ENCODE assay signal across 8 mouse cellular contexts in genomic region chr6:139248920-139249547, GRCm38 (mm10).
DNase-seq lines count a peak whose midpoint lies in the region; ATAC-seq and TF ChIP-seq lines count a peak whose summit lies in the region.

No protein-coding gene starts in this region.

- 42% methylated on average over 11 of the region's 11 CpGs for WGBS in thymus, adult 2 months
- 33% methylated on average over 11 of the region's 11 CpGs for WGBS in kidney, adult 2 months
- 39% methylated on average over 11 of the region's 11 CpGs for WGBS in limb, embryonic 10.5 days
- 38% methylated on average over 11 of the region's 11 CpGs for WGBS in neural tube, embryonic 11.5 days

- no peak for TF ChIP-seq CTCF in thymus, adult 2 months (IDR thresholded peaks at IDR 0.05; ENCODE audit: borderline replicate concordance, control insufficient read depth, extremely low read depth, insufficient read depth, low read length, poor library complexity)
- peak; percentile 73 for TF ChIP-seq CTCF in kidney, adult 2 months (conservative IDR thresholded peaks at IDR 0.05; ENCODE audit: insufficient read depth, insufficient read length, low read depth, low read length)

- no peak overlapping the region for H3K9ac ChIP-seq in neural tube, embryonic 11.5 days (ENCODE audit: low read length)

- no peak overlapping the region for H3K4me2 ChIP-seq in neural tube, embryonic 11.5 days (ENCODE audit: low read depth)

- H3K4me3 ChIP-seq in thymus, adult 2 months (ENCODE audit: control insufficient read depth, insufficient read depth, low read length) = no peak overlapping the region
- H3K4me3 ChIP-seq in kidney, adult 2 months (ENCODE audit: insufficient read depth, low read depth, low read length) = no peak overlapping the region
- no peak overlapping the region for H3K4me3 ChIP-seq in limb, embryonic 10.5 days
- no peak overlapping the region for H3K4me3 ChIP-seq in neural tube, embryonic 11.5 days (ENCODE audit: low read depth, low read length)

- H3K9me3 ChIP-seq in limb, embryonic 10.5 days (replicated peaks) = no peaks in the 10 kb centered on the region
- H3K9me3 ChIP-seq in neural tube, embryonic 11.5 days (ENCODE audit: control insufficient read depth, low read length) = no peaks in the 10 kb centered on the region

- H3K4me1 ChIP-seq in thymus, adult 2 months (replicated peaks; ENCODE audit: control insufficient read depth, insufficient read depth, low read length) = no peaks in the 10 kb centered on the region
- no peaks in the 10 kb centered on the region for H3K4me1 ChIP-seq in kidney, adult 2 months (ENCODE audit: control insufficient read depth, insufficient read depth, low read length)
- H3K4me1 ChIP-seq in limb, embryonic 10.5 days = no peaks in the 10 kb centered on the region
- no peaks in the 10 kb centered on the region for H3K4me1 ChIP-seq in neural tube, embryonic 11.5 days (ENCODE audit: control insufficient read depth, insufficient read depth, low read length)

- H3K36me3 ChIP-seq in thymus, adult 2 months (ENCODE audit: control insufficient read depth, insufficient read depth, low read length) = no peaks in the 10 kb centered on the region
- H3K36me3 ChIP-seq in kidney, adult 2 months (ENCODE audit: control insufficient read depth, insufficient read depth, low read length) = no peaks in the 10 kb centered on the region
- H3K36me3 ChIP-seq in limb, embryonic 10.5 days = no peaks in the 10 kb centered on the region
- H3K36me3 ChIP-seq in neural tube, embryonic 11.5 days (ENCODE audit: control insufficient read depth, insufficient read depth, low read length) = no peaks in the 10 kb centered on the region

- peak; percentile 82 for ATAC-seq in neural tube, embryonic 11.5 days (ENCODE audit: insufficient read depth, low FRiP score, low TSS enrichment)

- DNase-seq in thymus, adult 2 months = peak; percentile 1
- DNase-seq in thymus, postnatal 25 days = no peak
- peak; percentile 10 for DNase-seq in cerebellum, adult 9-10 months
- peak; percentile 51 to 66 for DNase-seq in frontal cortex, postnatal 14 days (ENCODE audit: low spot score in 2 of 2)
- DNase-seq in kidney, adult 2 months = peak; percentile 23
- peak; percentile 75 for DNase-seq in limb, embryonic 10.5 days (ENCODE audit: low spot score)
- peak; percentile 74 for DNase-seq in neural tube, embryonic 11.5 days (ENCODE audit: low spot score)
- peak; percentile 20 to 61 for DNase-seq in urinary bladder, postnatal 4 days (ENCODE audit: low spot score in 2 of 2)

- no peak overlapping the region for H3K27ac ChIP-seq in thymus, adult 2 months (ENCODE audit: control insufficient read depth, insufficient read depth, low read length)
- H3K27ac ChIP-seq in kidney, adult 2 months (ENCODE audit: insufficient read depth, low read depth, low read length) = no peak overlapping the region
- no peak overlapping the region for H3K27ac ChIP-seq in limb, embryonic 10.5 days
- no peak overlapping the region for H3K27ac ChIP-seq in neural tube, embryonic 11.5 days (ENCODE audit: low read depth, low read length)

- H3K27me3 ChIP-seq in thymus, adult 2 months (ENCODE audit: control insufficient read depth, insufficient read depth, low read length) = no peaks in the 10 kb centered on the region
- H3K27me3 ChIP-seq in kidney, adult 2 months (replicated peaks; ENCODE audit: control insufficient read depth, insufficient read depth, low read length) = no peaks in the 10 kb centered on the region
- no peaks in the 10 kb centered on the region for H3K27me3 ChIP-seq in limb, embryonic 10.5 days (ENCODE audit: low read depth, poor library complexity, severe bottlenecking)
- no peaks in the 10 kb centered on the region for H3K27me3 ChIP-seq in neural tube, embryonic 11.5 days (ENCODE audit: control insufficient read depth, insufficient read depth, low read length)

- no peak for TF ChIP-seq POLR2A in thymus, adult 2 months (IDR thresholded peaks at IDR 0.05; ENCODE audit: control insufficient read depth, extremely low read depth, insufficient read depth, low read length, poor library complexity)
- TF ChIP-seq POLR2A in kidney, adult 2 months (IDR thresholded peaks at IDR 0.05; ENCODE audit: low read depth, low read length) = no peak
